Mouse (Mus musculus) embryonic facial prominence, embryonic 14.5 days (tissue): ENCODE results near the gene Ppp1r14a. TPM values are rescaled to one million over a fixed set of nuclear protein-coding genes. Genes with fewer than 3 reads are reported as not detected.

Experiments
- ATAC-seq: fragments of 200-750 bp; cut with Nextera tagmentation; 2 replicates; pipeline ENCODE4 v1.8.0; 2017; ENCODE audit warnings: low read depth, moderate number of reproducible peaks, moderate TSS enrichment
- DNase-seq: peaks from one replicate; pipeline ENCODE4 v3.0.0-alpha.2; 2015; ENCODE audit warnings: low spot score
- H3K27ac ChIP-seq: fragments of 300-500 bp; sonication (generic); replicated peaks from 2 replicates; pipeline ENCODE4 v1.5.1; 2014; ENCODE audit warnings: low read depth, mild to moderate bottlenecking, low read length, moderate library complexity
- H3K27me3 ChIP-seq: fragments of 300-500 bp; sonication (generic); replicated peaks from 2 replicates; pipeline ENCODE4 v1.6.1; 2014; ENCODE audit warnings: low read length; ENCODE audit not compliant: control insufficient read depth, insufficient read depth
- H3K36me3 ChIP-seq: fragments of 300-500 bp; sonication (generic); 2 replicates; pipeline ENCODE4 v1.6.1; 2014; ENCODE audit warnings: low read length, mixed read lengths; ENCODE audit not compliant: control insufficient read depth, insufficient read depth
- H3K4me1 ChIP-seq: fragments of 300-500 bp; sonication (generic); 2 replicates; pipeline ENCODE4 v1.6.1; 2014; ENCODE audit warnings: antibody characterized with exemption, low read length; ENCODE audit not compliant: control insufficient read depth, insufficient read depth
- H3K4me2 ChIP-seq: fragments of 300-500 bp; sonication (generic); 2 replicates; pipeline ENCODE4 v1.6.1; 2014; ENCODE audit warnings: low read depth, mild to moderate bottlenecking, low read length, moderate library complexity, mixed read lengths
- H3K4me3 ChIP-seq: fragments of 300-500 bp; sonication (generic); 2 replicates; pipeline ENCODE4 v1.5.1; 2014; ENCODE audit warnings: low read depth, mild to moderate bottlenecking, low read length
- H3K9ac ChIP-seq: fragments of 300-500 bp; sonication (generic); 2 replicates; pipeline ENCODE4 v1.6.1; 2014; ENCODE audit warnings: low read depth, mild to moderate bottlenecking, low read length, moderate library complexity, mixed read lengths
- H3K9me3 ChIP-seq: fragments of 300-500 bp; sonication (generic); 2 replicates; pipeline ENCODE4 v1.6.1; 2016; ENCODE audit warnings: low read length; ENCODE audit not compliant: control insufficient read depth
- WGBS: fragments of 180-500 bp; shearing (Covaris S2); extraction: QIAGEN DNeasy Blood & Tissue Kit; methylation state at CpG from one replicate; pipeline ENCODE4 v1.1.7; 2014; 5-methylcytosine and 5-hydroxymethylcytosine counted together
- polyA plus RNA-seq: library from polyadenylated mRNA; unstranded; fragments of >200 nt; fragmentation: Nextera tagmentation; extraction: Ambion mirVana; gene quantifications from 2 replicates; pipeline ENCODE4 v1.2.1, GENCODE M21; 2014

Gene Ppp1r14a
- polyA plus RNA-seq, 1 experiment from 2014 or later, result 13.8 TPM

- 8% methylated on average over 15 of the region's 18 CpGs for WGBS
- Histone ChIP-seq H3K27ac (peak overlapping the region; percentile 87), H3K9me3 (no peaks in the 10 kb centered on the region), H3K4me2 (peak overlapping the region; percentile 53), H3K36me3 (peaks cover 21% of the 10 kb centered on the region), H3K27me3 (no peaks in the 10 kb centered on the region), H3K4me3 (peak overlapping the region; percentile 19), H3K9ac (peak overlapping the region; percentile 51), H3K4me1 (peaks cover 56% of the 10 kb centered on the region)
- ATAC-seq (peak; percentile 9), DNase-seq (peak; percentile 72)
These were observed 29.2 kb downstream of the Ppp1r14a start for GRCm38 (mm10) chr7:29318115-29318911.

GRCm38 (mm10) chr7:29319337-29320307 is 30.5 kb downstream of the Ppp1r14a start:
- H3K36me3 ChIP-seq, result peaks cover 27% of the 10 kb centered on the region
- ATAC-seq, result no peak; the same call in 1 of the 2 replicates
- 10% methylated on average over 19 of the region's 19 CpGs for WGBS
- peak overlapping the region; percentile 53 for H3K4me2 ChIP-seq
- H3K9ac ChIP-seq, result peak overlapping the region; percentile 51; the same call in 1 of the 2 replicates
- no peaks in the 10 kb centered on the region for H3K27me3 ChIP-seq
- DNase-seq, result peak; percentile 76
- peaks cover 44% of the 10 kb centered on the region for H3K4me1 ChIP-seq
- H3K27ac ChIP-seq, result peak overlapping the region; percentile 87
- H3K4me3 ChIP-seq, result peak overlapping the region; percentile 19
- no peaks in the 10 kb centered on the region for H3K9me3 ChIP-seq

- no peak overlapping the region for H3K4me2 ChIP-seq
- WGBS, result 90% methylated on average over 6 of the region's 6 CpGs
- H3K4me1 ChIP-seq, result no peaks in the 10 kb centered on the region
- DNase-seq (no peak), ATAC-seq (no peak)
- H3K27ac ChIP-seq, result no peak overlapping the region
- no peaks in the 10 kb centered on the region for H3K27me3 ChIP-seq
- no peak overlapping the region for H3K4me3 ChIP-seq
- H3K36me3 ChIP-seq, result peaks cover 77% of the 10 kb centered on the region
- no peaks in the 10 kb centered on the region for H3K9me3 ChIP-seq
- no peak overlapping the region for H3K9ac ChIP-seq
These were observed 38.0 kb downstream of the Ppp1r14a start for GRCm38 (mm10) chr7:29327087-29327486.

- H3K27me3 ChIP-seq, result no peaks in the 10 kb centered on the region
- H3K27ac ChIP-seq, result no peak overlapping the region
- H3K9me3 ChIP-seq, result no peaks in the 10 kb centered on the region
- ATAC-seq (no peak), DNase-seq (no peak)
- H3K4me3 ChIP-seq, result no peak overlapping the region
- H3K36me3 ChIP-seq, result peaks cover 82% of the 10 kb centered on the region
- no peak overlapping the region for H3K4me2 ChIP-seq
- no peak overlapping the region for H3K9ac ChIP-seq
- H3K4me1 ChIP-seq, result no peaks in the 10 kb centered on the region
- WGBS, result 93% methylated on average over 16 of the region's 16 CpGs
These were observed 39.9 kb downstream of the Ppp1r14a start for GRCm38 (mm10) chr7:29328984-29329383.

- ATAC-seq, result no peak
- no peaks in the 10 kb centered on the region for H3K9me3 ChIP-seq
- WGBS, result 68% methylated on average over 6 of the region's 7 CpGs
These were observed 45.0 kb downstream of the Ppp1r14a start for GRCm38 (mm10) chr7:29334156-29334555.

GRCm38 (mm10) chr7:29335276-29335675 is 46.2 kb downstream of the Ppp1r14a start:
- H3K9ac ChIP-seq, result no peak overlapping the region
- peaks cover 53% of the 10 kb centered on the region for H3K36me3 ChIP-seq
- no peaks in the 10 kb centered on the region for H3K9me3 ChIP-seq
- H3K4me3 ChIP-seq, result no peak overlapping the region
- H3K27me3 ChIP-seq, result no peaks in the 10 kb centered on the region
- no peaks in the 10 kb centered on the region for H3K4me1 ChIP-seq
- H3K27ac ChIP-seq, result no peak overlapping the region
- no peak overlapping the region for H3K4me2 ChIP-seq
- no peak for ATAC-seq
- no peak for DNase-seq

More at GRCm38 (mm10) chr7:29334156-29334555, 45.0 kb downstream of the Ppp1r14a start:
- no peak overlapping the region for H3K9ac ChIP-seq
- peaks cover 61% of the 10 kb centered on the region for H3K36me3 ChIP-seq
- H3K27ac ChIP-seq, result no peak overlapping the region
- DNase-seq, result no peak
- H3K27me3 ChIP-seq, result no peaks in the 10 kb centered on the region
- no peak overlapping the region for H3K4me3 ChIP-seq
- no peaks in the 10 kb centered on the region for H3K4me1 ChIP-seq
- H3K4me2 ChIP-seq, result no peak overlapping the region

- no peaks in the 10 kb centered on the region for H3K4me1 ChIP-seq
- no peaks in the 10 kb centered on the region for H3K9me3 ChIP-seq
- no peak overlapping the region for H3K9ac ChIP-seq
- no peak overlapping the region for H3K27ac ChIP-seq
- H3K4me3 ChIP-seq, result no peak overlapping the region
- no peak overlapping the region for H3K4me2 ChIP-seq
- ATAC-seq (no peak), DNase-seq (no peak)
- 73% methylated on average over 6 of the region's 6 CpGs for WGBS
- H3K27me3 ChIP-seq, result no peaks in the 10 kb centered on the region
- H3K36me3 ChIP-seq, result peaks cover 45% of the 10 kb centered on the region
These were observed 46.9 kb downstream of the Ppp1r14a start for GRCm38 (mm10) chr7:29335841-29336671.

GRCm38 (mm10) chr7:29336795-29337319 is 47.7 kb downstream of the Ppp1r14a start:
- Histone ChIP-seq H3K9me3 (no peaks in the 10 kb centered on the region), H3K27me3 (no peaks in the 10 kb centered on the region), H3K4me3 (no peak overlapping the region), H3K27ac (no peak overlapping the region), H3K36me3 (peaks cover 37% of the 10 kb centered on the region), H3K4me1 (peaks cover 5% of the 10 kb centered on the region; the same call in 1 of the 2 replicates), H3K9ac (no peak overlapping the region), H3K4me2 (no peak overlapping the region)
- WGBS, result 65% methylated on average over 9 of the region's 9 CpGs
- DNase-seq, result no peak
- ATAC-seq, result no peak
